Mouse (Mus musculus) urinary bladder, postnatal 14 days (tissue): ENCODE measurements around the gene Nsun4.
A peak's percentile ranks its signal among the peaks of the same experiment; 100 is the strongest.

Source experiments
- DNase-seq: peaks from one replicate; pipeline ENCODE4 v3.0.0; 2021; ENCODE audit warnings: low spot score

Nsun4 gene

DNA sequence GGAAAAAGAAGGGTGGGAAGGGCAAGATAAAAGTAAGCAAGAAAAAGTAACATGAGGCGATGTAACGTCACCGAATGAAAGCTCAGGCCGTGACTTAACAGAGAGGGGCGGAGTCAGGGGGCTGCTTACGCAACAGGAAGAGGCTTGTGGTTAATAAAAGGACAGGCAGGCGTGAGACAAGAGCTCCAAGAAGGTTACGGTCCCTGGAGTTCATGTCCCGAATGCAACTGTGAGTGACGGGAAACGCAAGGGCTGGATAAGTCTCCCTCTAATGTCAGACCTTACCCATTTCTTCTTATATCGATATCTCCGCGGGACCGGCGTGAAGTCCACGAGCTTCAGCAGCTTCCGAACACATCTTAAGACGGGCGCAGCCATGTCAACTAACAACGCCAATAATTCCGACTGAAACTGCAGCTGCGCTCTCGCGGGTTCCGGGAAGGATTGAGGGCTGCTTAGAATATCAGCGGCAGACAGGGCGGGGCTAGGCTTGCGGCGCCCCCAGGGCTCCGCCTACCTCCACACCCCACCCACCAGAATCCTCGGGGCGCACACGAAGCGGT lies at the start of gene Nsun4:
Nsun4 (minus strand) TSS at position 478 of the 563 bp plus-strand sequence.
- peak; percentile 91 for DNase-seq

DNA sequence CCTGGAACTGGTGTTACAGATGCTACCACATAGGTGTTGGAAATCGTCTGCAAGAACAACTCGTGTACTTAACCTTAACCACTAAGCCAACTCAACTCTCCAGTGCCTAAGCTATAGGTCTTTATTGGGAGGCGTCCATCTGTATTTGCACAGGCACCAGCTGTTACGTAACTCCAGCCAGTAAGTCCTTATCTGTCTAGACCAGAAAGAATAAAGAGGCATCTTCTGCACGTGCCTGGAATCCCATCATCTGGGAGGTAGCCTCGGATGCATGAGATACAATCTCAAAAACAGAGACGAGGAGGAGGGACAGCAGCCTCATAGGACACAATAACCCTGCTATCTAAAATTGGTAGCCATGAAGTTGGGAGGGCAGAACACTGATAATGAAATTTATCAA lies 47.3 kb upstream of the Nsun4 start:
- DNase-seq = no peak

DNA sequence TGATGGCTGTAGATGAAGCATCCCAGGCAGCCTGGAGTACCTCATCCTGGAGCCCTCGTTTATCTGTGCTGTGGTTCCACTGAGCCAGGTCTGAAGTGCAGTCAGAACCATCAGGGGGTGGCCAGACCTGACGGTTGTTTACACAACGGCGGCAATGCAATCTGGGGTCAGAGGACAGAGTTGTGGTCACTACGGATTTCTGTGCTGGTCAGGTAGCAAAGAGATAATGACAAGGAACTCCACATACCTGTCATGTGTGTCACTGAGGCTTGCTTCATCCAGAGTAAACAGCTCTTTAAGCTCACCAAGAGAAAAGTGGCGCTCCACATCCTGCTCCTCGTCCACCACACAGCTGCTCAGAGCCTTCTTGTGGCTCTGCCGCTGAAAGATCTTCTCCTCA lies 43.5 kb upstream of the Nsun4 start:
- DNase-seq = peak; percentile 29

DNA sequence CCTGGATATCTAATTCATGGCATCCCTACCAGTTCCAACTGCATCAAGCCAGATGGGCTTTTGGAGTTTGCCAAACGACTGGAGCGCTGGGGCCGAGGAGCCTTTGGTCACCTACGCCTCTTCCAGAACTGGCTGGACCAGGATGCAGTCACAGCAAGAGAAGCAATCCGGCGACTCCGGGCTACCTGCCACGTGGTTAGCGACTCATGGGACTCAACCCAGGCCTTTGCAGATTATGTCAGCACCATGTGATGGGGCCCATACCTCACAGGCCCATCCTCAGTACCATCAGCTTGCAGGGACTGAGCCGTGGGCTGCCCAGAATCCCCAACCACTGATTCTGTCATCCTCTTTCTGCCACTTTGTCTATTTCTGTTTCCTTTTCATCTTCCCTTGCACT lies 42.6 kb upstream of the Nsun4 start:
- no peak for DNase-seq

DNA sequence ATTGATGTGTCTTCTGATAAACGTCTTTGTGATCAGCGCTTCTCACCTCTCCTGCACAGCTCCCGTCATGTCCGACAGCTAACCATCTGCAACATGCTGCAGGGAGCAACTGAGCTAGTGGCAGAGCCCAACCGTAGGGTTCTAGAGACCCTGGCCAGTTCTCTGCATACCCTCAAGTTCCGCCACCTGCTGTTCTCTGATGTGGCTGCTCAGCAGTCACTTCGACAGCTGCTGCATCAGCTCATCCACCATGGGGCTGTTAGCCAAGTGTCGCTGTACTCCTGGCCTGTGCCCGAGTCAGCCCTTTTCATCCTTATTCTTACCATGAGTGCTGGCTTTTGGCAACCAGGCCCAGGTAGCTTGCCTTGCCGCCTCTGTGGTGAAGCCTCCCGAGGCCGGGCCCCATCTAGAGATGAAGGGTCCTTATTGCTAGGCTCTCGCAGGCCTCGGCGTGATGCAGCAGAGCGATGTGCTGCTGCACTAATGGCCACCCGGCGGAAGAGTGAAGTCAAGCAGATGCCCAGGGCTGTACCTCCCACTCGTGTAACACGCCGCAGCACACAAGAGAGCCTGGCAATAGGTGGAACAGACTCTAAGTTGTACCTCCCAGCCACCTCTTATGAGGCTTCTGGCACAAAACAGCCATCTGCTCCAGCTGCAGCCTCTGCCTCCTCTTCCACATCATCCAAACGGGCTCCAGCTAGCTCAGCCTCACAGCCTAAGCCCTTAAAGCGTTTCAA lies 35.0 kb upstream of the Nsun4 start:
- DNase-seq = no peak

DNA sequence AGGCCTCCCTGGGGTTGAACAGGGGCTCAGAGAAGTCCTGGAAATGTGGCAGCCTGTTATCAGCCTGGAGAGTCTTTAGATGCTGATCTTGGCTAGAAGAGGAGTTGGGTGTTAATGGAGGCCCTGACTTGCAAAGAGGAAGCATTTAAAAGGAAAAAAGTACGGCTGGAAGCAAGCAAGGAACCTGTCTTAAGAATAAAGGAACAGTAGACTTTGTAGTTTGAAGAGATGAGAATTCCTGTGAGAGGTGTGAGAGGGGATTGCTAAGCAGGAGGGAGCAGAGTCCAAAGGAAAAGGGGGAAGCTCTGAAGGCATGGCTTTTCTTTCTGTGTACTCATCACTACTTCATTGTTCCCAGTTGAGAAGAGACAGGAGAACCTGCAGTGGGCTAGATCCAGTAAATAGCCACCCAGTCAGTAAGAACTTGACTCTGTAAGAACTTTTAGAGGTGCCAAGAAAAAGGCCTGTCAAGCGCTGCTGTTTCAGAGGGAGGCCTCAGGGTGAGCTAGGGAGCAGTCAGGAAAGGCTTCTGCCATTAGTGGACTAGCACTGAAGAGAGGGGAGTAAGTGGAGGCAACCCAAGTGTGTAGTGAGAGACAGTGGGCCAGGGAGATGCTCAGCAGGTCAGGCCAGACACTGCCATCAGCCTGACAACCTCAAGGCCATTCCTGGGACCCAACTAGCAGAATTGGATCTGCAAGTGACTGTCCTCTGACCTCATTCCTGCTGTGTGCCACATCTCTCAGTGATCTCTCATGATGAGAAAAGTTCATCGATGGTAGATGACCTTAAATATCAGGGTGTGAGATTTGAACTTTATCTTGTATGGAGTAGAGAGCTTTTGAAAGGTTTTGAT lies 23.8 kb upstream of the Nsun4 start:
- no peak for DNase-seq

DNA sequence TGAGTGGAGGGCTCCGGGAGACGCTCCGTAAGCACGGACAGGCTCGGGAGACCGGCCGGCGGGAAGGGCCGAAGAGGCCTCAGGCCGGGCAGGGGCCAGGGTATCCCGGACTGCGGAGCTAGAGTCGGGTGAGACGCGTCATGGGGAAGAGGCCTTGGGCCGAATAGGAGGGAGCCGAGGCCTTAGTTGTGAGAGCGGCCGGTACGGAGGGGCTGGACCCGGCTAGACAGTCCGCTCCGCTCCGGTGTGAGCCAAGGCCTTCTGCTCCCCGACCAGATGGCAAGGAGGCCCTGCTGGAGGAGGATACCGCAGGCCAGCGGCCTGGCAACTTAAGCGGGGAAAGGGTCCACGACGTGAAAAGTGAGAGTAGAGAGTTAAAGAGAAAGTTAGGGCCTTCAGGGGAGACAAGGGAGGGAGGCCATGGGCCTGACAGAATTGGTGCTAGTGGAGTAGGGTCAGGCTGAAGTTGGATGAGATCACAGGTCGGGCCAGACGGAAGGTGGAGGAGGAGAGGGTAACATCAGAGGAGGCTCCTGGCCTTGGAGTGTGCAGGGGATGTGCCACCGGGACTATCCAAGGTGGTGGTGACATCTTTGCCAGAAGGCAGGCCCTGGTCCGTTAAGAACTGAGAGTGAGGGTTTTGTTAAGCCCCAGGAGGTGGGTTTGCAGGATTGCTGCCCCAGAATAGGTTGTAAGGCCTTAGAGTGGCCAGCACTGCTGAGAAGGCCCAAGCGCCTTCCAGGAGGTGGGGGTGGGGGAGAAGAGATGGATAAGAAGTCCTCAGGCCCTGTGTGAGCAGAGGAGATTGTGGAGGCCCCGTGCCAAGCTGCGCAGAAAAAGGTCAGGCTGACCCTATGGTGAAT lies 22.9 kb upstream of the Nsun4 start:
- peak; percentile 46 for DNase-seq

DNA sequence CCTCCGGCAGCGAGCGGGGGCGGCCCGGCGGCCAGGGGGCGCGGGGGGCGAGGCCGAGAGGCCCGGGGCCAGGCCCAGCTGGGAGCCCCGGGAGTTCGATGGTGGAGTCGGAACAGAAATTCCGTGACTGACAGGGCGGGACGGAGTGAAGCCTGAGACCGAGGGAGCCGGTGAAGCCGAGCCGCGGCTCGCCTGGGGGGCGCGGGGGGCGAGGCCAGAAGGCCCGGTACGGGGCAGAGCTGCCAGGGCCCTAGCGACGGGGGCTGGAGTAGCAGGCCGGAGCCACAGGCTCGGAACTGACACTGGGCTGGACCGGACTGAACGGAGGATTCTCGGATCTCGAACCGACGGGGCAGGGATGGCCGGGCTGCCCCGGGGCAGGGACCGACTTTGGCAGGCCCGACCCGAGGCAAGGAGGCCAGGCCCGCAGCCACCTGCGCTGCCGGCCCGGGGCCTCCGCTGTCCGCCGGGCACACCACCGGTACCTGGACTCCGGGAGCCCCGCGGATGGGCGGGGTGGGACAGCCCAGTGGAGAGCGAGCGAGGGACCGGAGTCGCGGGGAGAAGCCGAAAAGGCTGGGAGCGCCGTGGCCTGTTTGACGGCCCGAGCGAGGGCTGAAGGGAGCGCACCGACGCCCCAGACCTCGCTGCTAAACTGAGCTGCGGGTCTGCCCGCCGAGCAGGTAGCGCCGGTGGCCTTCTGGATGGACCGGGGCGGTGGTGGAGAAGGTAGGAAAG lies 22.1 kb upstream of the Nsun4 start:
- peak; percentile 76 for DNase-seq

DNA sequence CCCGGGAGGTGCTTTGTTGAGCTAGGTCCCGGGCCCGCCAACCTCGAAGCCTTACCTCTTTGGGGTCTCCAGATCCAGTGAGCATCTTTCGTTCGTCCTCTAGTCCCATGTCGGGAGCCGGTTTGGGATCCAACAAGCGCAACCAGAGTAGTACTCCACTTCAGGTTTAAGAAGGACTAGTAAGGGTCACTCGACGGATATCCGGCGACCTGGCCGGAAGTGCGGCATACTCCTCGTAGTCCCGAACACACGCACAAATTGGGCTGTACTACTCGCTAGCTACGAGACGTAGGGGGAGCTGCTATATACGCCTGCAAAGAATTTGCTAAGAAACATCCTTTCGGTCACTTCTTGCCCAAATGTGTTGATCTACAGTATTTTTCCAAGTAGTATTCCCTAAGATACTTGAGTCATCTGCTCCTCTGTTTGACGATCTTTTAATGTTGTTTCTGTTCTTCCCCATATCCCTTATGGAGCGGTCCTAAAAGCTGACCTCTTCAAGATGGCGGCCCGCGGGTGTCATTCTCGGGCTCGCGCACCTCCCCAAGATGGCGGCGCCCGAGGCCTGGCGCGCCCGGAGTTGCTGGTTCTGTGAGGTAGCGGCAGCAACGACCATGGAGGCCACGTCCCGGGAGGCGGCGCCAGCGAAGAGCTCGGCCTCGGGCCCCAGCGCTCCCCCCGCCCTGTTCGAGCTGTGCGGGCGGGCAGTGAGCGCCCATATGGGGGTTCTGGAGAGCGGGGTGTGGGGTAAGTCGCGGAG lies 21.4 kb upstream of the Nsun4 start, which contains the start of the genes Uqcrh and Lrrc41:
Uqcrh (minus strand) TSS at position 211 of the 760 bp plus-strand sequence.
Lrrc41 (plus strand) TSS at position 409 of the 760 bp plus-strand sequence.
- peak; percentile 95 for DNase-seq

DNA sequence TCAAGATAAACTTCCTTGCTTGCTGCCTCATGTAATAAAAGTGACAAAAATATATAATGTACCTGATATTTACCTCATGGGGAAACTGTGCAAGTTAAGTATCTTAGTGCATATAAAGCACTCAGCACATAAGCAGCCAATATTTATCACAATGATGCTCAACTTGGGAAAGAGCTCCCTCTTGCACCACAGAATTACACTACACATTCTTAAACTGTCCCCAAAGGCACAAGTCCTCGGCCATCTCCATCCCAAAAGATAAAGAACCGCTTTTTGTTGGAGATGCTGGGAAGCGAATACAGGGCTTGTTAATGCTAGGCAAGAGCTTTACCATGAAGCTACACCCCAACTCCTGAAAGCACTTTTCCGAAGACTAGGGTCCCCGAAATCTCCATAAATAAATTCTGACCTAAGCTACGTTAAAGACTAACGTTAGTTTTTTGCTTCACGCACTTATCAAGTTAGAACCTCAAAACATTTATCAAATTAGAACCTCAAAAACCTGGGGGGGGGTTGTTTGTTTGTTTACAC lies 20.5 kb upstream of the Nsun4 start:
- no peak for DNase-seq

DNA sequence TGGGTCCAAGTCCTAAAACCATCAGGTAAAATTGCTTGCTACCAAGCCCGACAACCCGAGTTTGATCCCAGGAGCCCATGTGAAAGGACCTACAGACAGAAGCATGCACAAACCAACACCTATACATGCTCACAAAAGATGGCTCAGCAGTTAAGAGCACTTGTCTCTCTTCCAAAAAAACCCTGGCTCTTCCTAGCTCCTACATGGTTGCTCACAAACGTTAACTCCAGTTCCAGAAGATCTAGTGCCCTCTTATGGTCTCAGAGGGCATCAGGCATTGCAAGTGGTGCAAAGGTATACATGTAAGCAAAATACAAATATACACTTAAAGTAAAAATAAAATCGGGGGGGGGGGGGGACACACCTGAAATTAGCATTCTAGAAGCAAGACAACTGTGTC lies 19.5 kb upstream of the Nsun4 start:
- DNase-seq = no peak

DNA sequence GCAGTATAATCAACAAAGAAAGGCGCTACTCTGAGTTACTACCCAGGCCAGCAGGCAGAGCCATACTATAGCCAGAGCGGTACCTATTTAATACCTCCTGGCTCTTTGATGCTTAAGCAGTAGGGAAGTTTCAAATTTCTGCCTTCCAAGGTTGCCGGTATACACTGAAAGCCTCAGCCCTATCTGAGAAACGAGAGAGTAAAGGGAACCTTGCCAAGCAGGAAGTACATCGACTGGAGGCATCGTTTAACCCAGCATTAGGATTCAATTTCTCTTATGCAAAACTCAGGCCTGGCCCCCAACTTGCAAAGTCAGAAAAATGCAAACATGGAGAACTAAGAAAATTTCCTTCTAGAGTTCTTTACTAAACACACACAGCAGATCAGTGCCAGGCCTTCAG lies 16.4 kb upstream of the Nsun4 start:
- no peak for DNase-seq

DNA sequence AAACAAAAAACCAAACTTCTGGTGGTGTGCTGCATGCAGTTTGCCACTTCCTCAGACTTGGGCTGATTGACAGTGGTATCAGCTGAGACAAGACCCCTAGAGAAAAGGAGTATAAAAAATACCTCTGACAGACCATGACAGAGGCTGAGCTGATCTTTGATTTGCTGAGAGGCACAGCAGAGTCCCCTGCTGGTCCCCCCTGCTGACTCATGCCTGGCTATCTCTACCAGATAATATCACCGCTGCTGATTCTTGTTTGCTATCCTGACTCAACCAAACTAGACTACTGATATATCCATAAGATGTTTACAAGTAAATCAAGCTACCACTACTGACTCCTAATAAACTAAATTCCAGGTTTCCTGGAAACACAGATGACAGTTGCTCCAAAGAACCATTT lies 10.2 kb upstream of the Nsun4 start:
- DNase-seq = no peak

DNA sequence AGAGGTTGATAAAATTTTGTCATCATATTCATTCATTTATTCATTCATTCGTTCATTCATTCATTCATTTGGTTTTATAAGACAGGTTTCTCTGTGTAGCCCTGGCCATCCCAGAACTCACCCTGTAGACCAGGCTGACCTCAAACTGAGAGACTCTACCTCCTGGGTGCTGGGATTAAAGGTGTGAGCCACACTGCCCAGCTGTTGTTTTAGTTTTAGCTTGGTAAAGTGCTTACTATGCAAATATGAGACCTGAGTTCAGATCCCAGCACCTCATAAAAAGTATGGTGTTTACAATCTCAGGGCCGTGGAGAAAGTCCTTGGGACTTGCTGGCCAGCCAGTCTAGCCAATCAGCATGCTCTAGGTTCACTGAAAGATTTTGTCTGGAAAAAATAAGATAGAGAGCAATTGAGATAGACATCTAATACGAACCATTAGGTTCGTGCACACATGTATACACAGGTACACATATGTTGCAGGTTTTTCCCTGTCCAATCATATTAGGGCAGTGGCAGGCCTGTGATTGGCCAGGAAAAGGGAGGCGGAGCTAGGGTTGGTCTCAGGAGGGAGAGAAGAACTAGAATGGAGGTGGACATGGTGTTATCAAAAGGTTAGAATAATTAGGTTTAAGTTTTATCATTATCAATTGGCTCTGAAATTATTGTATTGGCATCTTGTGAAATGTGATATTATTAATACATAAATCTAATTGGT lies 5.5 kb upstream of the Nsun4 start:
- DNase-seq = no peak

DNA sequence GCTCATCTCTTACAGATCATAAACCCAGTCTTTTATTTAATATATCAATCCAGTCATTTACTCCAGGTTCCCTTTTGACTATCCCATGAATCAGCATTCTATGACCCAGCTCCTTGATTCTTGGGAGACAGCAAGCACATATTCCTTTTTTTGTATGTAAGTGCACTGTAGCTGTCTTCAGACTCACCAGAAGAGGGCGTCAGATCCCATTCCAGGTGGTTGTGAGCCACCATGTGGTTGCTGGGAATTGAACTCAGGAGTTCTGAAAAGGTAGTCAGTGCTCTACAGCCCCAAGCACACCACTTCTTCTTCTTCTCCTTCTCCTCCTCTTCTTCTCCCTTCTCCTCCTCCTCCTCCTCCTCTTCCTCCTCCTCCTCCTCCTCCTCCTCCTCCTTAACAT lies 3.9 kb upstream of the Nsun4 start:
- DNase-seq = no peak

DNA sequence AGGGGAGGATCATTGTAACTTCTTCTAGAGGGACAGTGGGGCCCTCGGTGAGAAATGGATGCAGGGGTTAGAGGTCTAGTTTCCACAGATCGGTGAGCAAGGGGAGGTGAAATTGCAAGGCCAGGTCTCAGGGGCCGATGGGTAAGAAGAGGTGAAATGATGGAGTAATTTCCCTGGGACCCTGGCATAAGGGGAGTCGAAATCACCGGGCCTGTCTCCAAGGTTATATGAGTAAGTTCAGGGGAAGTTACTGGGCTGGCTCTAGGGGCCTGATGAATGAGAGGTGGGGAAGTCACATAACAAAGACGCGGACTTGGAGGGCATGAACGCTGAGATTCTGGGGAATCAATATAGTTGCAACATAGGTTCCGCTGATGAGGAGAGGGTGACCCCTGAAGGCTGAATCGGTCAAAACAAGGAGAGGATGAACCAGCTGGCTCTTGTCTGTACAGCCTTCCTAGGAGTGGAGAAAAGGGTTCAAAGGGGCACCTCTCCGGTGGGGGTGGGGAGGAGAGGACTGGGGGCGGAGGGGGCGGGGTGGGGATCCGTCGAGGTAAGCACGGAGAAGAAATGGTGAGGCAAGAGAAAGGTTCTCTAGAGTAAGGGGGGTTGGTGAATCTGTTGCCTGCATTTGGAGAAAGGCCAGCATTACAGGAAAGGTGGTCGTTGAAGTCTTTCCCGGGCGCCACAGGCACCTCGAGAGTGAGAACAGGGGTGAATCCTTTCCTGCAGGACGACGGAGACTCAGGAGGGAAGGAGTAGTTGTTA lies 966 bp downstream of the Nsun4 start:
- DNase-seq = peak; percentile 35

DNA sequence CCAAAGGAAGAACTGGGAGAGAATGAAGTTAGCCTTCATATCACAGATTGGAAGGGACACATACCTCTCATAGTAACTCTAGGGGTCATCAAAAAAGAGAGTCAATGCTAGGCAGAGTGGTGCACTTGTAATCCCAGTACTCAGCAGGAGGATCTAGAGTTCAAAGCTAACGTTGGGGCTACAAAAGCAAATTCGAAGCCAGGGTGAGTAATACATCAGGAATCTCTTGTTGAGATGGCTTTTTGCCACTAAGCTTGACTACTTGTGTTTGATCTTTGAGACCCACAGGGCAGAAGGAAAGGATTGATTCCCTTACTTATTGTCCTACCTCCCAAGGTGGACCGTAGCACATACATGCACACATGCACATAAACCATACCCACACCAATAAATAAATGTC lies 4.5 kb downstream of the Nsun4 start:
- no peak for DNase-seq

DNA sequence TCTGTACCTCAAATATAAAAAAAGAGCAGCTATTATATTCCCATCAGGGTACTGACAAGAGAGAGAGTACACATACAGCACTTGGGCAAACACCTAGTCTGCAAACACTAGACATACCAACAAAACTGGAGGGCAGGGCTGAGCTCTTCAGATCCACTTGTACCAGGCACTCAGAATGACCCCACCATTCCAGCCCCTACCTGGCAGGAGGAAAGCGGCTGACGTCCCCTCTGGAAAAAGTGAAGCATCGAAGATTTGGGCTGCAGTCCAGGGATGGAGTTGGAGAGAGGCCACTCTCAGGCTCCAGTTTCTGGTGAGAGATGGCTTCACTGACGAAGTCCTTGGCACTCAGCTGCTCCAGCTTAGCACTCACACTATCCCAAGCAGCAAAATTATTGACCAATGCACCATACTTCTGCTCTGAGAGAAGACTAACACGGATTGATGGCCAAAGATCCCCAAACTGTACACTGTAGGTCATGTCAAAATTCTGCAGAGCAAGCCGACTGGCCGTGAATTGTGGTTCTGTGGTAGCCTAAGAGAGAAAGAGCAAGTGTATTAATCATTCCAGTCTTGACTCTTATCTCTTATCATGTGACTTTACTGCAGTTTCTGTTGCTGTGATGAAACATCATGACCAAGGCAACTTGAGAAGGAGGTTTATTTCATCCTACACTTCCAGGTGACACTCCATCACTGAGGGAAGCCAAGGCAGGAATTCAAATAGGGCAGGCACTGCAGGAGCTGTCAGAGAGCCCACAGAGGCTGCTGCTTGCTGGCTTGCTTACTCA lies 5.4 kb downstream of the Nsun4 start:
- DNase-seq = peak; percentile 4
